Mouse (Mus musculus): ENCODE data around the gene Hsp90aa1. TPM values are rescaled to one million over a fixed set of nuclear protein-coding genes. Genes with fewer than 3 reads are reported as not detected.
A peak's percentile ranks its signal among the peaks of the same experiment; 100 is the strongest.
"Not testable (repeated sequence)": the region's sequence is repeated elsewhere in the genome, so short reads cannot be mapped to it uniquely, and the experiment has no call there.

The Hsp90aa1 gene
- polyA plus RNA-seq, 1 experiment: 40.7 TPM

DNA sequence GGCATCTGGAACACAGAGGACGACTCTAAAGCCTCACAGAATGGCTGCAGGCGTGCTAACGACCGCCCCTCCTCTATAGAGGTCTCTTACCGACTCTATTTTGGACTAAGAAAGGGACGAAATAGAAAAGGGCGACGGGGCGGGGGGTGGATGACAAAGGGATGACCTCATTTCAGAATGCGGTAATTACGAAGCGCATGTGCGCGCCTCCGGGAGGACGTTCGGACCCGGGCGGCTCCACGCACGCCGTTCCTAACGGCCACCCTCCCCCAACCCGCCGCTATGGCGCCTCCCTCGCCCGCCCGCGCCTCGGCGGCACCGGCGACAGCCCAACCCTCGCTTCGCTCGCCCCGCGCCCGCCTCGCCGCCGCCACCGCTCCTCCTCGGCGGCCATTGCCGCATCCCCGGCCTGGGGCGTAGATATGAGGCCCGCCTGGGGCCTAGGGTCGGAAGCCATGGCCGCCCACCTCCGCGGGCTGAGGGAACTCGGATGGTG lies 6.8 kb downstream of the Hsp90aa1 start:
- Histone ChIP-seq H3K27ac (ENCODE audit: insufficient read depth, low read length) (peak overlapping the region; percentile 93), H3K36me3 (ENCODE audit: control insufficient read depth, insufficient read depth, low read length) (peaks cover 14% of the 10 kb centered on the region), H3K4me1 (ENCODE audit: control insufficient read depth, insufficient read depth, insufficient read length) (peaks cover 10% of the 10 kb centered on the region; the same call in 1 of the 2 replicates), H3K27me3 (ENCODE audit: control insufficient read depth, insufficient read depth, low read length) (no peaks in the 10 kb centered on the region), H3K4me3 (ENCODE audit: extremely low read depth, insufficient read depth, insufficient read length) (peak overlapping the region; percentile 77)
- under 1% methylated on average over 55 of the region's 55 CpGs for WGBS
- DNase-seq (ENCODE audit: low read depth in 1 of 2, low spot score in 2 of 2): peak in 1 of 2 experiments; percentile 43
- TF ChIP-seq CTCF (IDR thresholded peaks at IDR 0.05; ENCODE audit: extremely low read depth, insufficient read depth, insufficient read length, insufficient replicate concordance) (no peak), POLR2A (IDR thresholded peaks at IDR 0.05; ENCODE audit: low read depth, low read length) (no peak)

DNA sequence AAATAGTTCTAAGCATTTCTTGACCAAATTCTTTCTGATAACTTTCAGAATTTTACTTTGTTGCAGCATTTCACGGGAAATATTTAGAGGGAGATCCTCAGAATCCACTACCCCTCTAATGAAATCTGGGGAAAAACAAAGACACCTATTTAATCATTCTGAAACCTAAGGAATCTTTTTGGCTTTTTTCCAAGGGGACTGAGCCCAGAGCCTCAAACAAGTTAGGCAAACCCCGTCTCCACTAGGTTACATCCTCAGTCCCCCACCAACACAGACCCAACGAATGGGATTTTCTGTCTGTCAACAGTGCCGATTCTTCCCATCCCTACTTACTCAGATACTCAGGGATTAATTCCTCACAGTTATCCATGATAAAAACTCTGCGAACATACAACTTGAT lies 9.2 kb downstream of the Hsp90aa1 start:
- WGBS: 91% methylated on average over 5 of the region's 5 CpGs
- H3K4me3 ChIP-seq (ENCODE audit: extremely low read depth, insufficient read depth, insufficient read length); H3K27me3 ChIP-seq (ENCODE audit: control insufficient read depth, insufficient read depth, low read length); H3K4me1 ChIP-seq (ENCODE audit: control insufficient read depth, insufficient read depth, insufficient read length); DNase-seq (ENCODE audit: low read depth in 1 of 2, low spot score in 2 of 2); H3K27ac ChIP-seq (ENCODE audit: insufficient read depth, low read length): not testable (repeated sequence)
- peaks cover 25% of the 10 kb centered on the region for H3K36me3 ChIP-seq (ENCODE audit: control insufficient read depth, insufficient read depth, low read length)

GRCm38 (mm10) chr12:110689919-110690643 lies 12.4 kb downstream of the Hsp90aa1 start:
- DNase-seq (ENCODE audit: low read depth in 1 of 2, low spot score in 2 of 2): no peak
- Histone ChIP-seq H3K27me3 (ENCODE audit: control insufficient read depth, insufficient read depth, low read length) (no peaks in the 10 kb centered on the region), H3K4me3 (ENCODE audit: extremely low read depth, insufficient read depth, insufficient read length) (no peak overlapping the region), H3K36me3 (ENCODE audit: control insufficient read depth, insufficient read depth, low read length) (peaks cover 27% of the 10 kb centered on the region), H3K4me1 (ENCODE audit: control insufficient read depth, insufficient read depth, insufficient read length) (no peaks in the 10 kb centered on the region), H3K27ac (ENCODE audit: insufficient read depth, low read length) (no peak overlapping the region)
- 94% methylated on average over 6 of the region's 6 CpGs for WGBS
- TF ChIP-seq CTCF (IDR thresholded peaks at IDR 0.05; ENCODE audit: extremely low read depth, insufficient read depth, insufficient read length, insufficient replicate concordance) (no peak), POLR2A (IDR thresholded peaks at IDR 0.05; ENCODE audit: low read depth, low read length) (no peak)

GRCm38 (mm10) chr12:110688921-110689320 lies 13.6 kb downstream of the Hsp90aa1 start:
- H3K27ac ChIP-seq (ENCODE audit: insufficient read depth, low read length); H3K4me3 ChIP-seq (ENCODE audit: extremely low read depth, insufficient read depth, insufficient read length); H3K4me1 ChIP-seq (ENCODE audit: control insufficient read depth, insufficient read depth, insufficient read length); H3K27me3 ChIP-seq (ENCODE audit: control insufficient read depth, insufficient read depth, low read length); DNase-seq (ENCODE audit: low read depth in 1 of 2, low spot score in 2 of 2): not testable (repeated sequence)
- 93% methylated on average over 3 of the region's 3 CpGs for WGBS
- peaks cover 22% of the 10 kb centered on the region for H3K36me3 ChIP-seq (ENCODE audit: control insufficient read depth, insufficient read depth, low read length)

GRCm38 (mm10) chr12:110687894-110688734 lies 14.4 kb downstream of the Hsp90aa1 start:
- Histone ChIP-seq H3K27me3 (ENCODE audit: control insufficient read depth, insufficient read depth, low read length) (no peaks in the 10 kb centered on the region), H3K4me3 (ENCODE audit: extremely low read depth, insufficient read depth, insufficient read length) (no peak overlapping the region), H3K27ac (ENCODE audit: insufficient read depth, low read length) (no peak overlapping the region), H3K36me3 (ENCODE audit: control insufficient read depth, insufficient read depth, low read length) (peaks cover 20% of the 10 kb centered on the region), H3K4me1 (ENCODE audit: control insufficient read depth, insufficient read depth, insufficient read length) (no peaks in the 10 kb centered on the region)
- TF ChIP-seq CTCF (IDR thresholded peaks at IDR 0.05; ENCODE audit: extremely low read depth, insufficient read depth, insufficient read length, insufficient replicate concordance) (no peak), POLR2A (IDR thresholded peaks at IDR 0.05; ENCODE audit: low read depth, low read length) (no peak)
- no peak for DNase-seq (ENCODE audit: low read depth in 1 of 2, low spot score in 2 of 2)
- 80% methylated on average over 12 of the region's 12 CpGs for WGBS

DNA sequence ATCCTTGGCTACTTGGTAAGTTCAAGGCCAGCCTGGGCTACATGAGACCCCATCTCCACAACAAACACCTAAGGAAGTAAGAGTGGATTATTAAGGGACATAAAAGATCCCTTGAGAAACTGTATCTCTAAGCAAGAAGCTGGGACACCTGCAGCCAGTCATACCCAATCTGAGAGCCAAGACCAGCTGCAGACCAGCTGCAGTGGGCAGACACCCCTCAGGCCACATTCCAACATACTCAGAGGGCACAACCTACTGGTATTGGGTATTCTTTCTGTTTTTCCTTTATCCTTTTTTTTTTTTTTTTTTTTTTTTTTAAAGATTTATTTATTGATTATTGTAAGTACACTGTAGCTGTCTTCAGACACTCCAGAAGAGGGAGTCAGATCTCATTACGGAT lies 18.9 kb downstream of the Hsp90aa1 start:
- no peak for DNase-seq (ENCODE audit: low read depth in 1 of 2, low spot score in 2 of 2)
- Histone ChIP-seq H3K27ac (ENCODE audit: insufficient read depth, low read length) (no peak overlapping the region), H3K4me1 (ENCODE audit: control insufficient read depth, insufficient read depth, insufficient read length) (no peaks in the 10 kb centered on the region), H3K4me3 (ENCODE audit: extremely low read depth, insufficient read depth, insufficient read length) (no peak overlapping the region), H3K27me3 (ENCODE audit: control insufficient read depth, insufficient read depth, low read length) (no peaks in the 10 kb centered on the region), H3K36me3 (ENCODE audit: control insufficient read depth, insufficient read depth, low read length) (peaks cover 2% of the 10 kb centered on the region; the same call in 1 of the 2 replicates)
- no CpG with 5 or more reads among the region's 1 CpGs for WGBS
- no peak for TF ChIP-seq POLR2A (IDR thresholded peaks at IDR 0.05; ENCODE audit: low read depth, low read length)
- no peak for TF ChIP-seq CTCF (IDR thresholded peaks at IDR 0.05; ENCODE audit: extremely low read depth, insufficient read depth, insufficient read length, insufficient replicate concordance)

Data from spleen, adult 2 months (tissue).